Mouse (Mus musculus): ENCODE data around the gene Esf1.

- no peak for TF ChIP-seq POLR2A (IDR thresholded peaks at IDR 0.05; ENCODE audit: borderline replicate concordance, extremely low read depth, insufficient read depth, insufficient read length, poor library complexity, severe bottlenecking)
- no peak for TF ChIP-seq CTCF (IDR thresholded peaks at IDR 0.05; ENCODE audit: borderline replicate concordance, extremely low read depth, insufficient read depth, insufficient read length)
These were observed 44.2 kb upstream of the Esf1 start for GRCm38 (mm10) chr2:140214519-140215027.
